16 mouse cellular contexts compared by ENCODE assay signal in the genomic region with DNA sequence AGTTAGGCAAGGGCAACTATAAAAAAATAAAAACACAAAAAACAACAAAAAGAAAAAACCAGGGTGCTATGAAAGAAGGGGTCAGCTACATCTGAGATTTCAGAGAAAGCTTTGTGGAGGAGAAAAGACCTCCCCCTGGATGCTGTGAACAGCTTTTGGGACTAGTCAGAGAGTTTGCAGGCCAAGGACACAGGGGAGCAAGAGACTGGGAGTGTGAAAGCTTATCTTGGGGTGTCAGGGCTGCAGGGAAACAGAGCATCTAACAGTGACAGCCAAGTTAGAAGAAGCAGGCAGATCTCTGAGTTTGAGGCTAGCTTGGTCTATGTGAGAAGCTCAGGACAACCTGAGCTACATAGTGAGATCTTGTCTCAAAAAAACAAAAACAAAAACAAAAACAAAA. TPM values are rescaled to one million over a fixed set of nuclear protein-coding genes. Genes with fewer than 3 reads are reported as not detected.
DNase-seq lines count a peak whose midpoint lies in the region; TF ChIP-seq lines count a peak whose summit lies in the region.
"Had no signal": no experiment of that assay in that cellular context is flagged by ENCODE, and none has a peak within 500 bp of the region (broad histone marks: within the 10 kb centered on the region; RNA-seq: fewer than 3 reads in every experiment).

No protein-coding gene starts in this region.

- no peaks in the 10 kb centered on the region for H3K79me2 ChIP-seq in MEL (ENCODE audit: control insufficient read depth, insufficient read depth, low read length, poor library complexity)

- no peak for TF ChIP-seq CTCF in MEL (IDR thresholded peaks at IDR 0.05 in 2 of 3, conservative IDR thresholded peaks at IDR 0.05 in 1 of 3; ENCODE audit: control insufficient read depth in 1 of 3, insufficient read depth in 1 of 3, low read depth in 2 of 3, low read length in 3 of 3, poor library complexity in 1 of 3, severe bottlenecking in 1 of 3)

- H3K4me1 ChIP-seq in MEL (ENCODE audit: control insufficient read depth in 1 of 2, insufficient read depth in 2 of 2, low read length in 2 of 2) = peaks cover 0 to 6% of the 10 kb centered on the region in 2 experiments; a peak in 1 of 4 replicates
- H3K4me1 ChIP-seq: embryonic facial prominence, embryonic 12.5 days had no signal

- TF ChIP-seq EP300 in MEL (IDR thresholded peaks at IDR 0.05; ENCODE audit: low read depth in 1 of 2, low read length in 2 of 2) = no peak

- DNase-seq in adrenal gland, adult 2 months = peak; percentile 48
- DNase-seq in adrenal gland, postnatal 25 days = no peak
- DNase-seq in adrenal gland, postnatal 36 days = peak; percentile 28 to 50
- no peak for DNase-seq in adrenal gland, postnatal 4 days (ENCODE audit: low spot score in 2 of 2)
- DNase-seq in MEL (ENCODE audit: low read depth, low spot score) = peak; percentile 40
- DNase-seq in heart, adult 9 months (ENCODE audit: low spot score in 2 of 2) = no peak
- DNase-seq: cerebellum, adult 11-12 months; cerebellum, adult 2 months; cerebellum, adult 9-10 months; cerebellum, postnatal 10 days; cerebellum, postnatal 25 days; forebrain, postnatal 0 days had no signal

- H3K9ac ChIP-seq in MEL (ENCODE audit: control insufficient read depth, low read depth, low read length, poor library complexity, severe bottlenecking) = no peak overlapping the region
- H3K9ac ChIP-seq: embryonic facial prominence, embryonic 12.5 days; forebrain, embryonic 13.5 days; forebrain, embryonic 15.5 days; forebrain, postnatal 0 days had no signal

- no peak for TF ChIP-seq POLR2A in MEL (IDR thresholded peaks at IDR 0.05; ENCODE audit: control insufficient read depth in 1 of 2, insufficient read depth in 1 of 2, low read depth in 1 of 2, low read length in 2 of 2, poor library complexity in 1 of 2)

- no peaks in the 10 kb centered on the region for H3K9me3 ChIP-seq in MEL (replicated peaks; ENCODE audit: insufficient read depth, low read length)
- H3K9me3 ChIP-seq: embryonic facial prominence, embryonic 10.5 days; embryonic facial prominence, embryonic 12.5 days; forebrain, embryonic 13.5 days; forebrain, embryonic 15.5 days had no signal

- no peak for TF ChIP-seq RAD21 in MEL (IDR thresholded peaks at IDR 0.05; ENCODE audit: low read depth, low read length)

- no peak overlapping the region for H3K27ac ChIP-seq in MEL (ENCODE audit: control insufficient read depth, low read depth, low read length)
- H3K27ac ChIP-seq: embryonic facial prominence, embryonic 10.5 days; embryonic facial prominence, embryonic 12.5 days; forebrain, embryonic 13.5 days; forebrain, embryonic 15.5 days had no signal

- H3K36me3 ChIP-seq in MEL (ENCODE audit: control insufficient read depth in 1 of 2, insufficient read depth in 2 of 2, low read length in 2 of 2) = peaks cover 0 to 6% of the 10 kb centered on the region in 2 experiments; a peak in 2 of 4 replicates
- H3K36me3 ChIP-seq: embryonic facial prominence, embryonic 10.5 days; embryonic facial prominence, embryonic 12.5 days; forebrain, embryonic 15.5 days had no signal

- H3K27me3 ChIP-seq in MEL (ENCODE audit: control insufficient read depth in 1 of 2, insufficient read depth in 2 of 2, low read length in 2 of 2) = peaks cover 0 to 2% of the 10 kb centered on the region in 2 experiments; a peak in 2 of 4 replicates
- H3K27me3 ChIP-seq: embryonic facial prominence, embryonic 12.5 days; forebrain, embryonic 13.5 days; forebrain, embryonic 15.5 days had no signal

- no peak overlapping the region for H3K4me3 ChIP-seq in MEL (ENCODE audit: control insufficient read depth in 1 of 2, insufficient read depth in 1 of 2, low read depth in 2 of 2, low read length in 2 of 2)
- H3K4me3 ChIP-seq: embryonic facial prominence, embryonic 10.5 days; embryonic facial prominence, embryonic 12.5 days; forebrain, embryonic 13.5 days; forebrain, embryonic 15.5 days had no signal

TF ChIP-seq in MEL, 35 proteins besides CTCF, POLR2A, EP300 and RAD21:
- TF ChIP-seq MEF2A (IDR thresholded peaks at IDR 0.05; ENCODE audit: extremely low read depth, insufficient replicate concordance, low read depth, low read length, poor library complexity, severe bottlenecking) (no peak), JUND (IDR thresholded peaks at IDR 0.05; ENCODE audit: low read depth, low read length) (no peak), MYC (IDR thresholded peaks at IDR 0.05; ENCODE audit: low read depth, low read length) (no peak), UBTF (IDR thresholded peaks at IDR 0.05; ENCODE audit: borderline replicate concordance, insufficient read depth, low read depth, low read length) (no peak), ZC3H11A (IDR thresholded peaks at IDR 0.05; ENCODE audit: low read depth, low read length) (no peak), TCF12 (IDR thresholded peaks at IDR 0.05; ENCODE audit: low read depth, low read length) (no peak), HCFC1 (IDR thresholded peaks at IDR 0.05; ENCODE audit: low read depth, low read length) (no peak)

RNA-seq across cellular contexts. Expression of gene Ccnq, which starts 12.2 kb away (rescaled TPM):
- total RNA-seq in adrenal gland, adult 2 months (2021) = 10 to 100 TPM; 52.0 to 68.9 TPM
- 117 and 120 TPM in 2 replicates for polyA plus RNA-seq in adrenal gland, adult 2 months (2012; rRNA removed)
- 66.6 and 73.8 TPM in 2 replicates for total RNA-seq in adrenal gland, postnatal 25 days (2021)
- total RNA-seq in adrenal gland, postnatal 36 days (2021) = 10 to 100 TPM; 43.4 to 69.7 TPM
- total RNA-seq in adrenal gland, postnatal 4 days (2021) = 10 to 100 TPM; 46.8 to 50.9 TPM
- 74.1 and 77.5 TPM in 2 replicates for total RNA-seq in MEL (2012; rRNA removed)
- polyA plus RNA-seq in MEL (2012; ENCODE audit: insufficient read depth in 1 of 2, insufficient read length in 2 of 2, low read depth in 1 of 2, low replicate concordance in 2 of 2, missing spikeins in 1 of 2) = 10 to 100 TPM in 1 of 2 experiments, not detected in 1; 80.5 TPM

RNA-seq across cellular contexts. Expression of gene Nlk, which starts 42.2 kb away (rescaled TPM):
- total RNA-seq in adrenal gland, adult 2 months (2021) = 10 to 100 TPM; 37.8 to 75.4 TPM
- 29.3 and 30.1 TPM in 2 replicates for polyA plus RNA-seq in adrenal gland, adult 2 months (2012; rRNA removed)
- total RNA-seq in adrenal gland, postnatal 25 days (2021) = 66.5 and 93.9 TPM in 2 replicates
- total RNA-seq in adrenal gland, postnatal 36 days (2021) = 10 to 100 TPM; 48.6 to 53.6 TPM
- 10 to 100 TPM; 43.9 to 44.0 TPM for total RNA-seq in adrenal gland, postnatal 4 days (2021)
- total RNA-seq in MEL (2012; rRNA removed) = 17.9 and 20.0 TPM in 2 replicates
- 10 to 100 TPM in 1 of 2 experiments, not detected in 1; 16.9 TPM for polyA plus RNA-seq in MEL (2012; ENCODE audit: insufficient read depth in 1 of 2, insufficient read length in 2 of 2, low read depth in 1 of 2, low replicate concordance in 2 of 2, missing spikeins in 1 of 2)

Comparison
In these comparisons a context has a peak if more than half of its experiments do, and no peak if none do; other contexts are left out.
1. DNase-seq: peak in adrenal gland, adult 2 months (single experiment), adrenal gland, postnatal 36 days (2 of 2) and MEL (single experiment); none in adrenal gland, postnatal 25 days (single experiment), adrenal gland, postnatal 4 days (0 of 2) and heart, adult 9 months (0 of 2).